Mouse (Mus musculus): ENCODE results near the gene Pawr.

GRCm38 (mm10) chr10:108335736-108336292 lies 3.9 kb downstream of the Pawr start:
- TF ChIP-seq CTCF (IDR thresholded peaks at IDR 0.05; ENCODE audit: low read depth) (no peak), EP300 (IDR thresholded peaks at IDR 0.05; ENCODE audit: low read depth) (no peak)

All from heart, postnatal 0 days (tissue).